ENCODE assay signal across 21 mouse cellular contexts in genomic region chr13:92559429-92559828, GRCm38 (mm10). TPM values are rescaled to one million over a fixed set of nuclear protein-coding genes. Genes with fewer than 3 reads are reported as not detected.
"Had no signal": no experiment of that assay in that cellular context is flagged by ENCODE, and none has a peak within 500 bp of the region (broad histone marks: within the 10 kb centered on the region; RNA-seq: fewer than 3 reads in every experiment).

No protein-coding gene starts in this region.

- H3K27me3 ChIP-seq: midbrain, embryonic 13.5 days; neural tube, embryonic 15.5 days had no signal

- H3K9me3 ChIP-seq: limb, embryonic 13.5 days; midbrain, embryonic 13.5 days; neural tube, embryonic 15.5 days had no signal

- H3K4me1 ChIP-seq: limb, embryonic 13.5 days; neural tube, embryonic 15.5 days had no signal

- DNase-seq: kidney, postnatal 10 days; kidney, postnatal 4 days; left cerebral cortex, postnatal 4 days; lung, adult 18-20 months; right cerebral cortex, adult 18-20 months; right cerebral cortex, postnatal 25 days; thymus, postnatal 36 days had no signal

- ATAC-seq: midbrain, embryonic 13.5 days had no signal

- H3K9ac ChIP-seq: limb, embryonic 13.5 days; liver, embryonic 14.5 days; midbrain, embryonic 13.5 days; neural tube, embryonic 15.5 days had no signal

- H3K4me3 ChIP-seq: limb, embryonic 13.5 days; midbrain, embryonic 13.5 days; myocyte; neural tube, embryonic 15.5 days had no signal

- H3K4me2 ChIP-seq: limb, embryonic 13.5 days; midbrain, embryonic 13.5 days; neural tube, embryonic 15.5 days had no signal

- H3K27ac ChIP-seq: limb, embryonic 13.5 days; liver, embryonic 14.5 days; midbrain, embryonic 13.5 days; neural tube, embryonic 15.5 days had no signal

- H3K36me3 ChIP-seq: limb, embryonic 13.5 days; midbrain, embryonic 13.5 days; neural tube, embryonic 15.5 days had no signal

RNA-seq across cellular contexts. Expression of gene Spz1, which starts 16.5 kb away (rescaled TPM):
- total RNA-seq: left cerebral cortex, adult 18-20 months; left cerebral cortex, postnatal 10 days; left cerebral cortex, postnatal 4 days; liver, adult 2 months; megakaryocyte-erythroid progenitor cell, adult 5-6 weeks had no signal
- polyA plus RNA-seq: kidney, embryonic 14.5 days; limb, embryonic 13.5 days; liver, adult 2 months; liver, embryonic 14.5 days; lung, embryonic 16.5 days; midbrain, embryonic 13.5 days; myocyte; neural tube, embryonic 11.5 days; neural tube, embryonic 15.5 days; stomach, embryonic 16.5 days; thymus, postnatal 0 days had no signal
